Mouse (Mus musculus): ENCODE measurements at regions not wholly inside any gene's neighbourhood (a gene's known extent, or its start where the extent isn't known, plus 50 kb on each side); places are given as distances from the start of the nearest gene placed in this dataset.

DNA sequence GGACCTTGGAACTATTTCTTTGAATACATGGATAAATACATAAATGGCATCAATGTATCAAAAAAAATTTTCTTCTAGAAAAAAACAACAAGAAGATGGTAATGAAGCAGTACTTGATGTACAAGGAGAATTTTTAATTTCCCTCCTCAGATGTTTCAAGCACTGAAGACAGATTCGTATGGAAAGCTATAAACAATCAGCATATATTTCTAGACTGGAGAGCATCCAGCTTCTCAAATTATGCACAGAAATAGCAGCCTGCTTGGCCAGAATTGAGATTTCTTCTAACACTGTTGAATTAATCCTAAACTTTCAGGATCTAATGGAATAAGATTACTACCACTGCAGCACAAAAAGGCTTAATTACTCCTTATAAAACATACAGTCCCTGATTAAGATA, 241.0 kb downstream of the Phf3 start:
- TF ChIP-seq EP300 (optimal IDR thresholded peaks at IDR 0.05): no peak
- TF ChIP-seq CTCF (IDR thresholded peaks at IDR 0.05; ENCODE audit: low read depth): no peak
